Mouse (Mus musculus): ENCODE measurements around the gene Tmtc4. TPM values are rescaled to one million over a fixed set of nuclear protein-coding genes. Genes with fewer than 3 reads are reported as not detected.

Tmtc4 gene
- polyA plus RNA-seq, 1 experiment from 2014 or later: 50.3 TPM

DNA sequence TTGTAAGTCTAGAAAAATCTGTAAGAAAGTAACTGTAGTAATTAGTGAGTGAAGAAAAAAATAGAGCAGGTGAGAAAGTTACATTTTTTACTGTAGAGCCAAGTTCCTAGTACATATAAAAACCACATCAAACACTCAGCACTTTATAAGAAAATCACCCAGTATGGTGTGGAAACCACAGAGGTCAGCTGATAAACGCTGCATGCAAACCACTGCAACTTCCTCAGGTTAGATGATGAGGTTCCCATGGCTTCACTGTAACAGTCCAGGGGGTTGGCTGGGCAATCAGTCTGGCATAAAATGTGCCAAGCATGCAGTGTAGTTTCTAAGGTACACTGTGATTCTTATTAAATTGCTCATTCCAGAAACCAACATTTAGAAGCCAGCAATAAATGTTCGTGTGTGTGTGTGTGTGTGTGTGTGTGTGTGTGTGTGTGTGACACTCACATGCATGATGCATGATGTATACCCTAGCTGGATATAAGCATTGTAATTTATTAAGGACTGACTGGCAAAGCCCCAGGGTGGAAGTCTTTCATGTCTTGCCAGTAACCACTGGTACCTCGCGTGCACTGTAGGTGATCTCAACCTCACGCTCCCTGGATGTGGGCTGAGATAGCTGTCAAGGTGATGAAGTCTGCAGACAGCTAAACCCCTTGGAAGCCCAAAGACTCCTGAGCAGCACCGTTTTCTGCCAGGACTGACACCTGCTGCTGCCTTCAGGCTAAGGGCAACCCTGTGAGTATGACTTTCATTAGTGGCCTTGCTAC lies 32.0 kb downstream of the Tmtc4 start:
- DNase-seq (ENCODE audit: low spot score) (no peak), ATAC-seq (ENCODE audit: insufficient read depth, low FRiP score, low TSS enrichment) (no peak)
- Histone ChIP-seq H3K9ac (ENCODE audit: low read length) (no peak overlapping the region), H3K4me2 (ENCODE audit: low read depth) (no peak overlapping the region), H3K4me1 (ENCODE audit: control insufficient read depth, insufficient read depth, low read length) (no peaks in the 10 kb centered on the region), H3K4me3 (ENCODE audit: low read depth, low read length) (no peak overlapping the region), H3K27ac (ENCODE audit: low read depth, low read length) (no peak overlapping the region), H3K9me3 (ENCODE audit: control insufficient read depth, low read length) (no peaks in the 10 kb centered on the region), H3K27me3 (ENCODE audit: control insufficient read depth, insufficient read depth, low read length) (no peaks in the 10 kb centered on the region), H3K36me3 (ENCODE audit: control insufficient read depth, insufficient read depth, low read length) (no peaks in the 10 kb centered on the region)
- 89% methylated on average over 6 of the region's 6 CpGs for WGBS

DNA sequence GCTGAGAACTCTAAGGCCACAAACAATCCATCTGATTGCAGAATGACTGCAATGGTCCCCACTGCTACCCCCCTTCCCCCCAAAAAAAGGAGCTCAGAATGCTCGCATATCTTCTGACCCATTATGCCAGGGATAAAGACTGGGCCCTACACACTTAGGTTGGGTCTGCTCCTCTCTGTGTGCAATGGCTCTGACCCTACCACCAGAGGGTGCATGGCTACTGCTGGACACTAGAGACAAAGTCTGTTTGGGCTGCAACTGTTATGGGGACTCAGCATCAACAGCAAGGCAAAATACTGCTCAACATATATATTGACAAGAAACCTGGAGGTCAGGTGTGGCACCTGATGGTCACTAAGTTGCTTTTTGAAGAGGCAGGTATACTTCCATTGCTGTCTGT lies 32.9 kb downstream of the Tmtc4 start:
- Histone ChIP-seq H3K4me2 (ENCODE audit: low read depth) (no peak overlapping the region), H3K27ac (ENCODE audit: low read depth, low read length) (no peak overlapping the region), H3K36me3 (ENCODE audit: control insufficient read depth, insufficient read depth, low read length) (no peaks in the 10 kb centered on the region), H3K4me1 (ENCODE audit: control insufficient read depth, insufficient read depth, low read length) (no peaks in the 10 kb centered on the region), H3K9me3 (ENCODE audit: control insufficient read depth, low read length) (no peaks in the 10 kb centered on the region), H3K27me3 (ENCODE audit: control insufficient read depth, insufficient read depth, low read length) (no peaks in the 10 kb centered on the region), H3K9ac (ENCODE audit: low read length) (no peak overlapping the region), H3K4me3 (ENCODE audit: low read depth, low read length) (no peak overlapping the region)
- DNase-seq (ENCODE audit: low spot score) (no peak), ATAC-seq (ENCODE audit: insufficient read depth, low FRiP score, low TSS enrichment) (no peak)
- 86% methylated on average over 1 of the region's 1 CpGs for WGBS

DNA sequence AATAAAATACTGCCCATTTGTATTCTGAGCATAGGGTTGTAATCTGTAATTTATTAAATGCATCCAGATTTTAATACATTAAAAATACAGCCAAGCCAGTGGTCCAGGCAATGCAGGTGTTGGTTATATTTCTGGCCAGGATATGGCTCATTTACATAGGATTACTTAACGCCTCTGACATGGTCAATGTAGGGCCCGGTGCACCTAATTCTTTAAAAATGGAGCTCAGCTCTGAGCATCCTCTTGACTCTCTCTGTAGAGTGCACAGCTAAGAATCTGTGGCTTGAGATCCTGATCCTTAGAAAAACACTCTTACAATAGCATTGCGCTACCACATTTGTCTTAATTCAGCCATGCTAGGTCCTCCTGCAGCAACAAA lies 40.4 kb downstream of the Tmtc4 start:
- no peak overlapping the region for H3K4me3 ChIP-seq (ENCODE audit: low read depth, low read length)
- DNase-seq (ENCODE audit: low spot score) (no peak), ATAC-seq (ENCODE audit: insufficient read depth, low FRiP score, low TSS enrichment) (0 out of 2 replicates have a peak, but pooled peaks have one; percentile 7)
- H3K27me3 ChIP-seq (ENCODE audit: control insufficient read depth, insufficient read depth, low read length): no peaks in the 10 kb centered on the region
- no peaks in the 10 kb centered on the region for H3K36me3 ChIP-seq (ENCODE audit: control insufficient read depth, insufficient read depth, low read length)
- no peaks in the 10 kb centered on the region for H3K9me3 ChIP-seq (ENCODE audit: control insufficient read depth, low read length)
- no peak overlapping the region for H3K9ac ChIP-seq (ENCODE audit: low read length)
- no peak overlapping the region for H3K27ac ChIP-seq (ENCODE audit: low read depth, low read length)
- WGBS: 81% methylated on average over 3 of the region's 3 CpGs
- no peak overlapping the region for H3K4me2 ChIP-seq (ENCODE audit: low read depth)
- no peaks in the 10 kb centered on the region for H3K4me1 ChIP-seq (ENCODE audit: control insufficient read depth, insufficient read depth, low read length)

DNA sequence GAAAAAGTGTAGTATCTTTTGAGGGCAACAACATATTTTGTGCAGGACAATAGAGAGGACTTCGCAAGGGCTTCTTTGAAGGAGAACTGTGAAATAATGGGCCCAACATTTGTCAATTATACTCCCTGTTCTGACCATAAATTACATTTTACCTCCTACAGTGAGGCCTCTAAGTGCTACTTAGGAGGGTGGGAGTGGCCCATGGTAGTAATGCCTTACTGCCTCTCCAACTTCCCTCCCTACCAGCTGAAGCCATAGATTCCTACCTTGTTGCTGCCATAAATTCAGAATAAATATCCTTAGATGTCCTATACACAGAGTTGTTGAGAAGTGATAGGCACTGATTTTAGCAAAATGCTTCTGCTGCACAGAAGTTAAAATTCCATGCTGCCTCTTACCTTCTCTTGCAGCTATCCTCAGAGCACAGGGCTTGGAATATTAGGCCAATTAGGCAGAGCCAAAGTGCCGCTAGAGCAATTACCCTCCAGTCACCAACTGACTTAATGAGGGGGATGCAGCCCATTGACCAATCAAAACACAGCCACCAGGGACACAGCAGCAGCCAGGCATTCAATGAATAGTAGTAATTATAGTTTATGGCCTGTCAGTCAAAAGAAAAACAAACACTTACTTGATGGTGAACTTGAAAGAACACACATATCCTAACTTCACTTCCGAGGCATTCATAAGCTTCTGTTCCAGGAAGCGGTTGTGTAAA lies 40.9 kb downstream of the Tmtc4 start:
- H3K4me3 ChIP-seq (ENCODE audit: low read depth, low read length): no peak overlapping the region
- no peak overlapping the region for H3K9ac ChIP-seq (ENCODE audit: low read length)
- no peak for DNase-seq (ENCODE audit: low spot score)
- 42% methylated on average over 4 of the region's 4 CpGs for WGBS
- H3K9me3 ChIP-seq (ENCODE audit: control insufficient read depth, low read length): no peaks in the 10 kb centered on the region
- H3K36me3 ChIP-seq (ENCODE audit: control insufficient read depth, insufficient read depth, low read length): no peaks in the 10 kb centered on the region
- no peaks in the 10 kb centered on the region for H3K4me1 ChIP-seq (ENCODE audit: control insufficient read depth, insufficient read depth, low read length)
- H3K27me3 ChIP-seq (ENCODE audit: control insufficient read depth, insufficient read depth, low read length): no peaks in the 10 kb centered on the region
- H3K27ac ChIP-seq (ENCODE audit: low read depth, low read length): no peak overlapping the region
- peak; percentile 39; the same call in 1 of the 2 replicates for ATAC-seq (ENCODE audit: insufficient read depth, low FRiP score, low TSS enrichment)
- no peak overlapping the region for H3K4me2 ChIP-seq (ENCODE audit: low read depth)

DNA sequence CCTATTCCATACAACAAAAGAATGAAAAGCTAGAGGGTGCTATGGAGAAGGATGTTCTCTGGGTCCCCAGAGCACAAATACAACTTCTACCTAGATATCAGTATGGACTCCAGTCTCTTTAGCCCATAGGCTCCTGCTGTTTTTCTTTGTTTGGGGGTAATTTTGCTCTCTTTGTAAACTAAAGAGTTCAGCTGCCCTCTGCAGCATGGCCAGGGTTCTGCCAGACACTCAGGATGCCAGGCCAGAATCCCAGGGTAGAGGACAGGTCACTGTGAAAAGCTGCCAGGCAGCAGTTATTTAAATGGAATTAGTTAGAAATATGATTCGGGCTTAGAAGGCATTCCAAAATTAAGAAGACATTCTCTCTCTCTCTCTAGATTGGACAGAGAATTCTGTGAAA lies 47.4 kb downstream of the Tmtc4 start:
- H3K9ac ChIP-seq (ENCODE audit: low read length): no peak overlapping the region
- 87% methylated on average over 1 of the region's 1 CpGs for WGBS
- no peaks in the 10 kb centered on the region for H3K27me3 ChIP-seq (ENCODE audit: control insufficient read depth, insufficient read depth, low read length)
- H3K4me2 ChIP-seq (ENCODE audit: low read depth): no peak overlapping the region
- ATAC-seq (ENCODE audit: insufficient read depth, low FRiP score, low TSS enrichment) (no peak), DNase-seq (ENCODE audit: low spot score) (no peak)
- H3K9me3 ChIP-seq (ENCODE audit: control insufficient read depth, low read length): no peaks in the 10 kb centered on the region
- no peaks in the 10 kb centered on the region for H3K4me1 ChIP-seq (ENCODE audit: control insufficient read depth, insufficient read depth, low read length)
- no peak overlapping the region for H3K27ac ChIP-seq (ENCODE audit: low read depth, low read length)
- H3K36me3 ChIP-seq (ENCODE audit: control insufficient read depth, insufficient read depth, low read length): no peaks in the 10 kb centered on the region; the same call in 1 of the 2 replicates
- no peak overlapping the region for H3K4me3 ChIP-seq (ENCODE audit: low read depth, low read length)

DNA sequence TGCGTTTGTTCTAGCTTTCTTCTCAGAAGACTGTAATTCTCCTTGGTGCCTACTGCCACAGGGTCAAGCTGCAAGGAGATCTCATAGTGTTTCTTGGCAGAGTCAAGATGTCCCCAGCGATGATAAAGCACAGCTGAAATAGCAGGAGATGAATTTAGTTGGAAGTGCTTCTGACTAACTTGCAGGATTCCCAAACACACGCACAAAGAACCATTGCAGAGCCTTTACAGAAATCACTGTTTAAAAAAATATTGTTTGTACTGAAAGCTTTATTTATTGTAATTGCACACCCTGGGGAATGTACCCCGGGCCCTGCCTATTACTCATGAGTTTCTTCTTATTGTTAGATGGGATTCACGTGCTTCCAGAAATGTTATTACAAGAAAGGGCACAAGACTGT lies 63.8 kb downstream of the Tmtc4 start:
- DNase-seq (ENCODE audit: low spot score) (no peak), ATAC-seq (ENCODE audit: insufficient read depth, low FRiP score, low TSS enrichment) (no peak)
- 70% methylated on average over 5 of the region's 5 CpGs for WGBS
- Histone ChIP-seq H3K27me3 (ENCODE audit: control insufficient read depth, insufficient read depth, low read length) (no peaks in the 10 kb centered on the region), H3K9me3 (ENCODE audit: control insufficient read depth, low read length) (no peaks in the 10 kb centered on the region), H3K4me1 (ENCODE audit: control insufficient read depth, insufficient read depth, low read length) (no peaks in the 10 kb centered on the region), H3K4me3 (ENCODE audit: low read depth, low read length) (no peak overlapping the region), H3K9ac (ENCODE audit: low read length) (no peak overlapping the region), H3K27ac (ENCODE audit: low read depth, low read length) (no peak overlapping the region), H3K36me3 (ENCODE audit: control insufficient read depth, insufficient read depth, low read length) (no peaks in the 10 kb centered on the region), H3K4me2 (ENCODE audit: low read depth) (no peak overlapping the region)

DNA sequence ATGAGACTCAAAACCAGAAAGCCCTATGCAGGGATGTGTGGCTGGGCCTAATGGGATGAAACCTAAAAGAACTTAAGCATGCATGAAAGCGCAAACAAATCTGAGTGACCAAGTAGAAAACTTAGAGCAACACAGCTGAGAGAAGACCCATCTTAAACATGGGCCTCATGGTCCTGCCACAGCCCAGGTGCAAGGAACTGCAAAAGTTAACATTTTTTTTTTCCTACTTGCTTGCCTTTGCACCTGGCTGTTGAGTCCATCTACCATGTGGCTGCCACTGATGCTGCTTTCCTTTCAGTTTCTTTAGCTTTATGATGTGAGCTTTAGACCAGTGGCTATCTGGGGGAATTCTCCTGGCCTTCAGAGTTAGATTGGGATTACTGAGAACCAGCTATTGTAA lies 66.2 kb downstream of the Tmtc4 start:
- 97% methylated on average over 1 of the region's 1 CpGs for WGBS
- H3K27me3 ChIP-seq (ENCODE audit: control insufficient read depth, insufficient read depth, low read length): peaks cover 4% of the 10 kb centered on the region; the same call in 1 of the 2 replicates
- H3K36me3 ChIP-seq (ENCODE audit: control insufficient read depth, insufficient read depth, low read length): no peaks in the 10 kb centered on the region
- no peak overlapping the region for H3K9ac ChIP-seq (ENCODE audit: low read length)
- ATAC-seq (ENCODE audit: insufficient read depth, low FRiP score, low TSS enrichment) (no peak), DNase-seq (ENCODE audit: low spot score) (no peak)
- H3K4me3 ChIP-seq (ENCODE audit: low read depth, low read length): no peak overlapping the region
- no peaks in the 10 kb centered on the region for H3K9me3 ChIP-seq (ENCODE audit: control insufficient read depth, low read length)
- no peak overlapping the region for H3K4me2 ChIP-seq (ENCODE audit: low read depth)
- H3K4me1 ChIP-seq (ENCODE audit: control insufficient read depth, insufficient read depth, low read length): no peaks in the 10 kb centered on the region
- no peak overlapping the region for H3K27ac ChIP-seq (ENCODE audit: low read depth, low read length)

DNA sequence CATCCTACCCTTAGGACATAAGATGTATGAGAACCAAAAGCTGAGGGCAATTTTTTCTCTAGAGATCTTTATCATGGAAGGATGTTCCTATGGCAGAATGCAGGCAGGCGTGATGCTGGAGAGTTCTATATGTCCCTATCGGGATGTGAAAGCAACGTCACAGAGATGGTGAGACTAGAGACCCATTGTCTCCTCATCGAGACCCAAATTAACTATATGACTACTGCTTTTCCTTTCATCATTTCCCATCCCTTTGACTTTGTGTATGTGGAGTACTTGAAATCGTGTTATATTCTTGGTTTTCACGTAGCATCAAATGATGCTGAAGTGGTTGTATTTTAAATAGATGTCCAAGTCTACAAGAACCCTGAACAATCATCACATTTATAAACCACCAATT lies 70.2 kb downstream of the Tmtc4 start, which contains the start of gene Ggact:
Gene Ggact, minus strand, starts transcription at position 101 of the 400 bp plus-strand sequence.
- Histone ChIP-seq H3K36me3 (ENCODE audit: control insufficient read depth, insufficient read depth, low read length) (no peaks in the 10 kb centered on the region), H3K9me3 (ENCODE audit: control insufficient read depth, low read length) (no peaks in the 10 kb centered on the region), H3K9ac (ENCODE audit: low read length) (peak within 1 kb of the TSS; percentile 54), H3K27ac (ENCODE audit: low read depth, low read length) (no peak within 1 kb of the TSS), H3K4me1 (ENCODE audit: control insufficient read depth, insufficient read depth, low read length) (no peaks in the 10 kb centered on the region), H3K27me3 (ENCODE audit: control insufficient read depth, insufficient read depth, low read length) (peaks cover 4% of the 10 kb centered on the region; the same call in 1 of the 2 replicates), H3K4me2 (ENCODE audit: low read depth) (peak within 1 kb of the TSS; percentile 81), H3K4me3 (ENCODE audit: low read depth, low read length) (peak within 1 kb of the TSS; percentile 47)
- ATAC-seq (ENCODE audit: insufficient read depth, low FRiP score, low TSS enrichment): no peak
- WGBS: 87% methylated on average over 6 of the region's 6 CpGs
- no peak for DNase-seq (ENCODE audit: low spot score)
